Mouse (Mus musculus): Measurements from ENCODE around the gene Mpp6. TPM values are rescaled to one million over a fixed set of nuclear protein-coding genes. Genes with fewer than 3 reads are reported as not detected.

Gene Mpp6
- polyA plus RNA-seq, 1 experiment from 2014 or later = 49.4 TPM

DNA sequence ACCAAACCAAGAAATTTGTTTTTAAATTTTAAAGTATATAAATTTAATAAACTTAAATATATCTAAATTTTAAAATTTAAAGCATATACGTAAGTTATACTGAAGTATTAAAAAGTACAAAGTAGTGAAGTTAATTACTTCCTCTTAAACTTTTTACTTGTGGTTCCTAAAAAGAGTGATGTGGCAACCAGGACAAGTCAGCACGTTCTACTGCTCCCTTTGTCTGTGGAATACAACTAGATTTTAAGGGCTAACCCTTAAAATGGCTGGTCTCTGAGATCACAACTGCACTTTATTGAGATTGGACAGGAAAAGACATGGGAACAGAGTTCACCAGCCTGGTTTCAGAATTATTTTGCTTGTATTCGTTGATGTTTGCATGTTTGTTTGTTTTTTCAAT is 53.0 kb downstream of the Mpp6 start:
- H3K4me2 ChIP-seq (replicated peaks) = no peak overlapping the region
- H3K36me3 ChIP-seq = no peaks in the 10 kb centered on the region
- 90% methylated on average over 3 of the region's 3 CpGs for WGBS
- ATAC-seq = no peak
- H3K9ac ChIP-seq (replicated peaks) = no peak overlapping the region
- no peak overlapping the region for H3K27ac ChIP-seq
- H3K4me3 ChIP-seq (replicated peaks) = no peak overlapping the region
- H3K9me3 ChIP-seq = no peaks in the 10 kb centered on the region
- no peaks in the 10 kb centered on the region for H3K4me1 ChIP-seq (replicated peaks)
- H3K27me3 ChIP-seq = no peaks in the 10 kb centered on the region

DNA sequence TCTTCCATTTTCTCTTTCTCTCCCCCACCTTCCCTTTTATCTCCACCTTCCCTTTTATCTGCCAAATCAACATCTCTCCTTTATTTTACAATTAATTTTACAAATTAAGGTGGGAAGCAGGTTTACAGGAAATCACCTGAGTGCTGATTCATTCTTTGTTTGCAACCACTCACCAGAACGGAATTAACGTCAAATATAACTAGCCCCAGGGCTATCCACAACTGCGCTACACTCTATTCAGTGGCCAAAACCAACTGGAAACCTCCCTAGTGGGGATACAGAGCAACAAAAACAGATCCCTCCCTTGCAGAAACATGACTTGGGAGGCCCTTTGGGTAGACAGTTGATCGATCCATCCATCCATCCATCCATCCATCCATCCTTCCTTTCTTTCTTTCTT is 58.8 kb downstream of the Mpp6 start:
- H3K4me1 ChIP-seq (replicated peaks) = no peaks in the 10 kb centered on the region
- ATAC-seq = no peak
- peaks cover 5% of the 10 kb centered on the region for H3K36me3 ChIP-seq
- H3K9me3 ChIP-seq = no peaks in the 10 kb centered on the region
- no peak overlapping the region for H3K9ac ChIP-seq (replicated peaks)
- H3K27me3 ChIP-seq = no peaks in the 10 kb centered on the region
- no peak overlapping the region for H3K27ac ChIP-seq
- WGBS = 95% methylated on average over 4 of the region's 4 CpGs
- no peak overlapping the region for H3K4me2 ChIP-seq (replicated peaks)
- H3K4me3 ChIP-seq (replicated peaks) = no peak overlapping the region

DNA sequence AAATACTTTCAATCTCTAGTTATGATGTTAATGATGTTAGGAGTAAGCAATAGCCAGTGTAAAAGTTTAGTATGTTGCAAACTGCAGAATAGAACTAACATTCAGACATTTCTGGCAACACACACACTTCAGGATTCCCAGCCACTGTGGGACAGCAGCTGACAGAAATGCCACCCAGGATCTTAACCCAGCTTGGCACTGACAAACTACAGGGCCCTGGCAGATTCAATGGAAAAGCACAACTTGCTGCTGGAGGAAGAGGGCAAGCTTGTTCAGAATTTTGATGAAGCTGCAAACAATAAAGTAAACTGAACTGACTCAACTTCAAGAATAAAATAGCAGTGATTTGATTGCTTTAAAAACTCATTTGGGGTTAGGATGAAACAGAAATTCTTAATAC is 59.7 kb downstream of the Mpp6 start:
- Histone ChIP-seq H3K27ac (no peak overlapping the region), H3K4me3 (replicated peaks) (no peak overlapping the region), H3K4me2 (replicated peaks) (no peak overlapping the region), H3K9me3 (no peaks in the 10 kb centered on the region), H3K9ac (replicated peaks) (no peak overlapping the region), H3K27me3 (no peaks in the 10 kb centered on the region), H3K36me3 (peaks cover 5% of the 10 kb centered on the region), H3K4me1 (replicated peaks) (no peaks in the 10 kb centered on the region)
- ATAC-seq = no peak

DNA sequence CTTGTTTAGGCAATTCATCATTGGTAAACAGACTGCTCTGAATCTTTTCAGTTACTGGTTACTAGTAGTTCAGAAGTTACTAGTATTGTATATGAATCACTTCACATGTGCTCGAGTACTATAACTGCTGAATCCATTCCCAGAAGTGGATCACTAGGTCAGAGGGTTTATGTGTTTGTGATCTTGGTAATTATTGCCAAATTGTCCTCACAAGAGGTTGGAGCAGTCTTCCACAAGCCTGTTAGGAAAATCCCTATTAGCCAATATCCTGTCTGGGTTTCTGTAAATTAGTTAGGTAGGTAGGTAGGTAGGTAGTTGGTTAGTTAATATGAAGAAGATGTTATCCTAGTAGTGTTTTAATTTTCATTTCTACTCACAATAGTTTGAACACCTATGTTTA is 65.7 kb downstream of the Mpp6 start:
- Histone ChIP-seq H3K4me3 (replicated peaks) (no peak overlapping the region), H3K4me1 (replicated peaks) (no peaks in the 10 kb centered on the region), H3K9me3 (no peaks in the 10 kb centered on the region), H3K27ac (no peak overlapping the region), H3K9ac (replicated peaks) (no peak overlapping the region), H3K27me3 (no peaks in the 10 kb centered on the region), H3K4me2 (replicated peaks) (no peak overlapping the region), H3K36me3 (peaks cover 5% of the 10 kb centered on the region)
- ATAC-seq = no peak
- WGBS = 94% methylated on average over 1 of the region's 1 CpGs

DNA sequence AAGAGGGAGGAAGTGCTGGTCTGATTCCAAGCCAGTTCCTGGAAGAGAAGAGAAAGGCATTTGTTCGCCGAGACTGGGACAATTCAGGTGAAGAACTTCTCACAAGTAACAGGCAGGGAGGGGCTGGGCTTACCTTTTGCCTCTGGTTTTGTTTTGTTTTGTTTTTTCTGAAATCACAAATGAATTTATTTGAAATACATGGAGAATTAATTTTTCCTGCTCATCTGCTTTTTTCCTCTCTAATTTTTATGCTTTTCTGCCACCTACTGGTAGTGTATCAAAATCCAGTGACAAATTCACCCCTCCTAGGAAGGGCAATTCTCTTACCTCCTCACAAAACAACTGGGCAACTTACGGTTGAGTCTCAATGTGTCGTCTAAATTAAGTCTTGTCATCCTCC is 70.1 kb downstream of the Mpp6 start:
- no peaks in the 10 kb centered on the region for H3K4me1 ChIP-seq (replicated peaks)
- no peaks in the 10 kb centered on the region for H3K27me3 ChIP-seq
- no peak overlapping the region for H3K27ac ChIP-seq
- H3K9ac ChIP-seq (replicated peaks) = no peak overlapping the region
- H3K4me3 ChIP-seq (replicated peaks) = no peak overlapping the region
- H3K4me2 ChIP-seq (replicated peaks) = no peak overlapping the region
- H3K9me3 ChIP-seq = no peaks in the 10 kb centered on the region
- 86% methylated on average over 4 of the region's 4 CpGs for WGBS
- peaks cover 8% of the 10 kb centered on the region for H3K36me3 ChIP-seq
- no peak for ATAC-seq

DNA sequence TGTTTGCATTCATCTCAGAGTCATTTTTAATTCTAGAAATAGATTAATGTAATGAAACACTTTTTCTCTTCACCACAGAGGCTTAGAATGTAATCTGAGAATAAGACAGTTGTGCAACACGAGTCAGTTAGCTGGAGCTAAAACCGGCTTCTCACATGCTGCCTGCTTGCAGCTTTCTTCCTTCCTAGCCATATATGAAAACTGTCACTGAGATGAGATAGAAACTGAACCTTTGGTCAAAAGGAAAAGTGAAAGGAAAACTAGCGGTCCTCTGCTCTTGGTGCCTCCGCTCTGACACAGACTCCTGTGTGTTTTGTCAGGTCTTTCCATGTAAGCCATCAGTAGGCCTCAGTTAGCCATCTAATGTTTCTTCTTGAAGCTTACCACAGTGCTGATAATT is 77.9 kb downstream of the Mpp6 start:
- no peaks in the 10 kb centered on the region for H3K4me1 ChIP-seq (replicated peaks)

DNA sequence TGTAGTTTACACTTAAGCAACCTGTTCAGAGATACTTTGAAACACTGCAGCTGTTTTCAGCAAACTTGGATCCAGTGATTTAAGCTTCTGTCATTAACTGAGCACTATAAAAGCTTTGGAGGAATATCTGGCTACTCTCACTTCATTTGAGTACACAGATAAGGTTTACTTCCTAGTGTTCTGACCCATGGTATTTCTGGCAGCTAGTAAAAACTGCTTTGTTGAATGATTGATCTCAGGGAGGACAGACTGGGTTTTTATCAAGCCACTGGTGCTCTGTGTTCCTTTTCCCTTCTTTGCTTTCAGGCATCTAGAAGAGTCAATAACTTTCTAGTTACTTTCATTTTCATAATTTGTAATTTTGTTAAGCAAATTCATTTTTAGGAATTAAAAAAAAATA is 79.3 kb downstream of the Mpp6 start:
- no peaks in the 10 kb centered on the region for H3K27me3 ChIP-seq
- H3K9me3 ChIP-seq = no peaks in the 10 kb centered on the region
- no peak overlapping the region for H3K4me2 ChIP-seq (replicated peaks)
- no peak overlapping the region for H3K4me3 ChIP-seq (replicated peaks)
- H3K27ac ChIP-seq = no peak overlapping the region
- no peak for ATAC-seq
- H3K4me1 ChIP-seq (replicated peaks) = no peaks in the 10 kb centered on the region
- H3K9ac ChIP-seq (replicated peaks) = no peak overlapping the region
- H3K36me3 ChIP-seq = peaks cover 20% of the 10 kb centered on the region

More for the DNA sequence above, 77.9 kb downstream of the Mpp6 start:
- no peaks in the 10 kb centered on the region for H3K27me3 ChIP-seq
- no peak for ATAC-seq
- H3K4me2 ChIP-seq (replicated peaks) = no peak overlapping the region
- no peaks in the 10 kb centered on the region for H3K9me3 ChIP-seq
- no peak overlapping the region for H3K4me3 ChIP-seq (replicated peaks)
- 94% methylated on average over 4 of the region's 4 CpGs for WGBS
- H3K9ac ChIP-seq (replicated peaks) = no peak overlapping the region
- H3K27ac ChIP-seq = no peak overlapping the region
- peaks cover 18% of the 10 kb centered on the region for H3K36me3 ChIP-seq

DNA sequence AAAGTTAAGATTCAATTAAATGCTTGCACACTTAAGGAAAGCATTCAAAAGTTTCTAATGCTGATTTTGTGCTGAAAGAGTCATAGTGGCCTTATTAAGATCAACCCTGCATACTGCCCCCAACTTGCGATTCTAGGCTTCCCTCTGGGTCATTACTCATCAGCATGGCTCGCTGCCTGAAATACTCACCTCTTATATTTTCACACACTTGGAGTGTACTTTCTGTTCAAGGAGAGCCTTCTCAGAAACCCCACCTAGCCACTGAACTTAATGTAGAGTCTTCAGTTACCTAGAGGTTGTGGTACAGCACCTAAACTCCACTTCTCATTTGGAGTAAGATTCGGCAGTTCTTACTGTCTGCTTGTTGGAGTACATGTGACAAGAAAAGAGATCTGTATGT is 81.6 kb downstream of the Mpp6 start:
- Histone ChIP-seq H3K9ac (replicated peaks) (no peak overlapping the region), H3K27ac (no peak overlapping the region), H3K4me3 (replicated peaks) (no peak overlapping the region), H3K36me3 (peaks cover 22% of the 10 kb centered on the region), H3K27me3 (no peaks in the 10 kb centered on the region), H3K4me1 (replicated peaks) (no peaks in the 10 kb centered on the region), H3K4me2 (replicated peaks) (no peak overlapping the region), H3K9me3 (no peaks in the 10 kb centered on the region)
- WGBS = 92% methylated on average over 3 of the region's 3 CpGs
- ATAC-seq = no peak

DNA sequence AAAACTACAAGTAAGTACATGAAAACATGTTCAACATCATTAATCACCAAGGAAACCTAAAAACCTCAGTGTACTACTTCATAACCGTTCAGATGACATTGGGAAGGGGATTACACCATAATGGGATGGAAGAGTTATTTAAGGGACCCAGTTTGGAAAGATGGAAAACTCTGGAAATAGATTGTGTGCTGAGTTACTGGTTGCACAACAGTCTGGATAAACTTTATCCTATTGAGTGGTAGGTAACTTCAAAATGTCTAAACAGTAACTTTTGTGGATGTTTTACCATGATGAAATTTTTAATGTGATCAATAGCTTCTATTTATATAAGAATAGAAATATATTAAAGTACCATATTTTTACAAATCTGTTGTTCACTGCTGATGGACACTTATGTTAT is 82.1 kb downstream of the Mpp6 start:
- H3K27me3 ChIP-seq = no peaks in the 10 kb centered on the region
- WGBS = 85% methylated on average over 1 of the region's 1 CpGs
- H3K4me1 ChIP-seq (replicated peaks) = no peaks in the 10 kb centered on the region

DNA sequence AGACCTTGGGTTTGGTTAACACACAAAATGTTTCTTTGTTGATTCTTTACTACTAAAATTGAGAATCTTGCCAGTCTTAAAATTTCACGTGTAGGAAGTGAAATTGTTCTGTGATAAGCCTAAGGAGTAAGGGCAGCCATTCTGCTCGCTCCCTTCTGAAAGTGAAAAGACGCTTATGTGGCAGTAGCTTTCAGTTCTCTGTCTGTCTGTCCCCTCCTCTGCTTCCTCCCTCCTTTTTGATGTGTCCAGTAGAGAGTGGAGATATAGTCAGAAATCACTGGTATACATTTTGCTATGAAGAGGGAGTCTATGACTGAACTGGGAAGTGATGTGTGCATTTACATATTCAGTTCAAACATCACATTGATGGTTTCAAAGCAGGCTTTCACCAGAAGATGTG is 82.8 kb downstream of the Mpp6 start:
- no peaks in the 10 kb centered on the region for H3K27me3 ChIP-seq
- 92% methylated on average over 3 of the region's 3 CpGs for WGBS
- H3K9ac ChIP-seq (replicated peaks) = no peak overlapping the region
- no peaks in the 10 kb centered on the region for H3K4me1 ChIP-seq (replicated peaks)
- ATAC-seq = no peak
- peaks cover 25% of the 10 kb centered on the region for H3K36me3 ChIP-seq
- H3K4me3 ChIP-seq (replicated peaks) = no peak overlapping the region
- no peak overlapping the region for H3K4me2 ChIP-seq (replicated peaks)
- no peak overlapping the region for H3K27ac ChIP-seq
- H3K9me3 ChIP-seq = no peaks in the 10 kb centered on the region

More for the DNA sequence above, 82.1 kb downstream of the Mpp6 start:
- H3K9me3 ChIP-seq = no peaks in the 10 kb centered on the region
- no peak overlapping the region for H3K27ac ChIP-seq
- H3K4me3 ChIP-seq (replicated peaks) = no peak overlapping the region
- H3K9ac ChIP-seq (replicated peaks) = no peak overlapping the region
- no peak overlapping the region for H3K4me2 ChIP-seq (replicated peaks)
- peaks cover 22% of the 10 kb centered on the region for H3K36me3 ChIP-seq
- ATAC-seq = no peak

DNA sequence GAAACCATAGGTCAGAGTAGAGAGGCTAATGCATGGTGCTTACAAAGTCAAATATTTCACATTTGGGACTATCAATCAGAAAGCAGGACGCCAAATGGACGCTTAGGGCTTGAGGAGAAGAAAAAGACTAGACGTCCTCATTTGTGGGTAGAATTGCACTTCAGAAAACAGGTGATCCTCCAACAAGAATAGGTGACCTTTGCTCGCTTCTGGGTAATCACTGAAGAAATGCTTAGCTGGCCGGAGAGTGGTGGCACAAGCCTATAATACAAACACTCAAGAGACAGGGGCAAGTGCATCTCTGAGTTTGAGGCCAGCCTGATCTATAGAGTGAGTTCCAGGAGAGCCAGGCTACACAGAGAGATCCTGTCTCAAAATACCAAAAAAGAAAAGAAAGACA is 83.8 kb downstream of the Mpp6 start:
- ATAC-seq = no peak
- no peak overlapping the region for H3K4me3 ChIP-seq (replicated peaks)

DNA sequence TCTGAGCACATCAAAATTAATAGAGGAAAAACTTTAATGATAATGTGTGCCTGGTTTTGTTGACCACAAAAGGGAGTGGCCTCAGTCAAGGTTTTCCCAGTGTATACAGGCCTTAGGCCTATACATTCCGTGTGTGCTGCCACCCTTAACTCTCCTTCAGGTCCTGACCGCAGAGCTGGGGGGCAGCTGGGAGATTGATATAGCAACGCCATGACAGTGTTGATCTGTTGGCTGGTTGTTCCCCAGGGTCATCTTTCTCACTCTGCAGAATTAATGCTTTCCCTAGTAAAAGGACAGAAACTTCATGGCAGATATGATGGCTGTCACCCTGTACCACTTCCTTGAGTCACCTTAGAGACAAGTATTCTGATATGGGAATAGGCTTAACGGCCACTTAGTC is 94.3 kb downstream of the Mpp6 start:
- WGBS = 88% methylated on average over 4 of the region's 4 CpGs
- Histone ChIP-seq H3K4me2 (replicated peaks) (no peak overlapping the region), H3K9me3 (no peaks in the 10 kb centered on the region), H3K36me3 (peaks cover 11% of the 10 kb centered on the region), H3K27me3 (no peaks in the 10 kb centered on the region), H3K4me3 (replicated peaks) (no peak overlapping the region), H3K4me1 (replicated peaks) (no peaks in the 10 kb centered on the region), H3K9ac (replicated peaks) (no peak overlapping the region), H3K27ac (no peak overlapping the region)
- no peak for ATAC-seq

More for the DNA sequence above, 83.8 kb downstream of the Mpp6 start:
- no peak overlapping the region for H3K27ac ChIP-seq
- H3K9me3 ChIP-seq = no peaks in the 10 kb centered on the region
- peaks cover 25% of the 10 kb centered on the region for H3K36me3 ChIP-seq
- H3K4me2 ChIP-seq (replicated peaks) = no peak overlapping the region
- WGBS = 87% methylated on average over 5 of the region's 5 CpGs
- no peaks in the 10 kb centered on the region for H3K4me1 ChIP-seq (replicated peaks)
- no peaks in the 10 kb centered on the region for H3K27me3 ChIP-seq
- no peak overlapping the region for H3K9ac ChIP-seq (replicated peaks)

DNA sequence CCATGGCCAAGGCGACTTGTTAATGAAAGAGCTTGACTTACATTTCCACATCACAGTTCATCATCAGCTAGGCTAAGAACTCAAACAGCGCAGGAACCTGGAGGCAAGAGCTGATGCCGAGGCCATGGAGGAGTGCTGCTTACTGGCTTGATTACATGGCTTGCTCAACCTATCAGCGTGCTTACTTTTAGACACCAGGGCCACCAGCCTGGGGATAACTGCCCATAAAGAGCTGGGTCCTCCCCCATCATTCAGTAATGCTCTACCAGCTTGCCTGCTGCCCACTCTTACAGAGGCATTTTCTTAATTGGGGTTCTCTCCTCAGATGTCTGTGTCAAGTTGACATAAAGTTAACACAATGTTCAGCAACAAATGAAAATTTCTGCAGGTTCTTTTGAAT is 95.1 kb downstream of the Mpp6 start:
- no peaks in the 10 kb centered on the region for H3K4me1 ChIP-seq (replicated peaks)
- no peak for ATAC-seq
- H3K27ac ChIP-seq = no peak overlapping the region
- 93% methylated on average over 4 of the region's 4 CpGs for WGBS
- no peak overlapping the region for H3K4me3 ChIP-seq (replicated peaks)
- H3K9ac ChIP-seq (replicated peaks) = no peak overlapping the region
- no peak overlapping the region for H3K4me2 ChIP-seq (replicated peaks)
- H3K9me3 ChIP-seq = no peaks in the 10 kb centered on the region
- H3K27me3 ChIP-seq = no peaks in the 10 kb centered on the region
- peaks cover 11% of the 10 kb centered on the region for H3K36me3 ChIP-seq
